Mouse (Mus musculus) testis, adult 2 months (tissue): ENCODE measurements around the gene Vps52.

ENCODE experiments used
- CTCF ChIP-seq: fragments of 200-500 bp; IDR thresholded peaks from 2 replicates; pipeline ENCODE4 v1.5.1; 2012; ENCODE audit warnings: low read depth, mild to moderate bottlenecking, inconsistent platforms, low read length, moderate library complexity; ENCODE audit not compliant: control insufficient read depth, insufficient read depth, insufficient replicate concordance
- POLR2A ChIP-seq: fragments of 200-500 bp; IDR thresholded peaks from 2 replicates; pipeline ENCODE4 v1.6.1; 2012; ENCODE audit warnings: low read depth, mild to moderate bottlenecking, inconsistent platforms, low read length, moderate library complexity; ENCODE audit not compliant: control insufficient read depth

GRCm38 (mm10) chr17:33995651-33996050, 40.0 kb downstream of the Vps52 start:
- TF ChIP-seq POLR2A, result no peak
- TF ChIP-seq CTCF, result no peak
